Mouse (Mus musculus): ENCODE data around the gene Lmbrd1. TPM values are rescaled to one million over a fixed set of nuclear protein-coding genes. Genes with fewer than 3 reads are reported as not detected.
"Not testable (repeated sequence)": the region's sequence is repeated elsewhere in the genome, so short reads cannot be mapped to it uniquely, and the experiment has no call there.

Gene Lmbrd1
- 43.5 and 43.8 TPM in 2 replicates for polyA plus RNA-seq (2014; fragmentation: Nextera tagmentation; extraction: Ambion mirVana)

- WGBS, result 1% methylated on average over 51 of the region's 54 CpGs
- H3K4me3 ChIP-seq (ENCODE audit: low read depth, low read length), result peak within 1 kb of the TSS; percentile 67
- H3K9me3 ChIP-seq (ENCODE audit: control insufficient read depth, low read depth, low read length), result no peaks in the 10 kb centered on the region
- H3K27me3 ChIP-seq (ENCODE audit: control insufficient read depth, insufficient read depth, low read length), result no peaks in the 10 kb centered on the region
- H3K36me3 ChIP-seq (ENCODE audit: control insufficient read depth, insufficient read depth, low read length), result no peaks in the 10 kb centered on the region
- H3K9ac ChIP-seq (replicated peaks; ENCODE audit: low read depth, low read length), result peak within 1 kb of the TSS; percentile 60
- H3K4me2 ChIP-seq (replicated peaks; ENCODE audit: low read depth, low read length), result peak within 1 kb of the TSS; percentile 57
- 0 out of 2 replicates have a peak, but pooled peaks cover 3% of the 10 kb centered on the region for H3K4me1 ChIP-seq (ENCODE audit: control insufficient read depth, insufficient read depth, low read length)
- peak; percentile 91 for ATAC-seq (ENCODE audit: insufficient number of reproducible peaks, insufficient read depth, low FRiP score, low read depth)
- peak within 1 kb of the TSS; percentile 44 for H3K27ac ChIP-seq (ENCODE audit: low read length)
Measured at GRCm38 (mm10) chr1:24678205-24678917, at the start of gene Lmbrd1. Gene Lmbrd1 (plus strand): TSS chr1:24678630.

DNA sequence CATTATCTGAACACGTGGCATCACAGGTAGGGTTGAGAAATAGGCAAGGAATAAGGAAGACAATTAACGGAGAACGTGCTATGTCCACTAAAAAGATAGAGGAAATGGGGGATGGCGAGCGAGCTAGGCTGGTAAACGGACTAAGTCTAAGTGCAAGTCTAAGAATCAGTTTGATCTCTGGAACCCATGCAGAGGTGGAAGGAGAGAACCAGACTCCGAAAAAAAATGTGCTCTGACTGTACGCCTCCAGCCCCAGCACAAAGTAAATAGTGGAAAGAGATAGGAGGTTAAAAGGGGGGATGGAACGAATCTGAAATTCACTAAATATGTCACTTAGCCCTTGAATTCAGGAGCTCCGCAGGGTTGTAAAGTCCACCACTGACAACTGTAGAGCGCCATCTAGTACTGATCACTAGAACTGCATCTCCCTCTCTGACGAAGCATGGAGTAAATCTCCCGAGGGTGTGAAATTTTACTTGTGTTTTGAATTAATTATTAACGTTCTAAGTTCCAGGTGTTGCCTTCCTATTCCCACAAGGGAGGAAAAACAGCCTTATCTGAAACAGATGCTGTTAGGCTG is 44.8 kb upstream of the Lmbrd1 start:
- H3K9ac ChIP-seq (replicated peaks; ENCODE audit: low read depth, low read length), result no peak overlapping the region
- no peak overlapping the region for H3K4me3 ChIP-seq (ENCODE audit: low read depth, low read length)
- H3K27ac ChIP-seq (ENCODE audit: low read length), result no peak overlapping the region
- H3K4me1 ChIP-seq (ENCODE audit: control insufficient read depth, insufficient read depth, low read length), result no peaks in the 10 kb centered on the region
- H3K36me3 ChIP-seq (ENCODE audit: control insufficient read depth, insufficient read depth, low read length), result no peaks in the 10 kb centered on the region
- H3K27me3 ChIP-seq (ENCODE audit: control insufficient read depth, insufficient read depth, low read length), result no peaks in the 10 kb centered on the region
- ATAC-seq (ENCODE audit: insufficient number of reproducible peaks, insufficient read depth, low FRiP score, low read depth), result no peak
- H3K4me2 ChIP-seq (replicated peaks; ENCODE audit: low read depth, low read length), result no peak overlapping the region
- H3K9me3 ChIP-seq (ENCODE audit: control insufficient read depth, low read depth, low read length), result no peaks in the 10 kb centered on the region
- WGBS, result 30% methylated on average over 14 of the region's 14 CpGs

- 25% methylated on average over 2 of the region's 2 CpGs for WGBS
- Histone ChIP-seq H3K4me2 (replicated peaks; ENCODE audit: low read depth, low read length) (no peak overlapping the region), H3K4me1 (ENCODE audit: control insufficient read depth, insufficient read depth, low read length) (no peaks in the 10 kb centered on the region), H3K4me3 (ENCODE audit: low read depth, low read length) (no peak overlapping the region), H3K36me3 (ENCODE audit: control insufficient read depth, insufficient read depth, low read length) (no peaks in the 10 kb centered on the region), H3K27ac (ENCODE audit: low read length) (no peak overlapping the region), H3K9ac (replicated peaks; ENCODE audit: low read depth, low read length) (no peak overlapping the region), H3K27me3 (ENCODE audit: control insufficient read depth, insufficient read depth, low read length) (no peaks in the 10 kb centered on the region), H3K9me3 (ENCODE audit: control insufficient read depth, low read depth, low read length) (no peaks in the 10 kb centered on the region)
- ATAC-seq (ENCODE audit: insufficient number of reproducible peaks, insufficient read depth, low FRiP score, low read depth), result no peak
Measured at GRCm38 (mm10) chr1:24650100-24650499, 28.3 kb upstream of the Lmbrd1 start.

GRCm38 (mm10) chr1:24659914-24660313 is 18.5 kb upstream of the Lmbrd1 start:
- Histone ChIP-seq H3K9ac (replicated peaks; ENCODE audit: low read depth, low read length) (no peak overlapping the region), H3K4me3 (ENCODE audit: low read depth, low read length) (no peak overlapping the region), H3K36me3 (ENCODE audit: control insufficient read depth, insufficient read depth, low read length) (no peaks in the 10 kb centered on the region), H3K27me3 (ENCODE audit: control insufficient read depth, insufficient read depth, low read length) (no peaks in the 10 kb centered on the region), H3K4me1 (ENCODE audit: control insufficient read depth, insufficient read depth, low read length) (no peaks in the 10 kb centered on the region), H3K27ac (ENCODE audit: low read length) (no peak overlapping the region), H3K9me3 (ENCODE audit: control insufficient read depth, low read depth, low read length) (no peaks in the 10 kb centered on the region), H3K4me2 (replicated peaks; ENCODE audit: low read depth, low read length) (no peak overlapping the region)
- 83% methylated on average over 1 of the region's 1 CpGs for WGBS
- ATAC-seq (ENCODE audit: insufficient number of reproducible peaks, insufficient read depth, low FRiP score, low read depth), result no peak

GRCm38 (mm10) chr1:24660662-24661061 is 17.8 kb upstream of the Lmbrd1 start:
- not testable (repeated sequence) for H3K9ac ChIP-seq (replicated peaks; ENCODE audit: low read depth, low read length); H3K9me3 ChIP-seq (ENCODE audit: control insufficient read depth, low read depth, low read length); H3K27ac ChIP-seq (ENCODE audit: low read length); H3K27me3 ChIP-seq (ENCODE audit: control insufficient read depth, insufficient read depth, low read length); H3K36me3 ChIP-seq (ENCODE audit: control insufficient read depth, insufficient read depth, low read length); ATAC-seq (ENCODE audit: insufficient number of reproducible peaks, insufficient read depth, low FRiP score, low read depth); H3K4me3 ChIP-seq (ENCODE audit: low read depth, low read length); H3K4me2 ChIP-seq (replicated peaks; ENCODE audit: low read depth, low read length); H3K4me1 ChIP-seq (ENCODE audit: control insufficient read depth, insufficient read depth, low read length)

GRCm38 (mm10) chr1:24661551-24661950 is 16.9 kb upstream of the Lmbrd1 start:
- Histone ChIP-seq H3K9me3 (ENCODE audit: control insufficient read depth, low read depth, low read length) (no peaks in the 10 kb centered on the region), H3K4me3 (ENCODE audit: low read depth, low read length) (no peak overlapping the region), H3K27me3 (ENCODE audit: control insufficient read depth, insufficient read depth, low read length) (no peaks in the 10 kb centered on the region), H3K27ac (ENCODE audit: low read length) (no peak overlapping the region), H3K4me1 (ENCODE audit: control insufficient read depth, insufficient read depth, low read length) (no peaks in the 10 kb centered on the region), H3K36me3 (ENCODE audit: control insufficient read depth, insufficient read depth, low read length) (no peaks in the 10 kb centered on the region), H3K4me2 (replicated peaks; ENCODE audit: low read depth, low read length) (no peak overlapping the region), H3K9ac (replicated peaks; ENCODE audit: low read depth, low read length) (no peak overlapping the region)
- ATAC-seq (ENCODE audit: insufficient number of reproducible peaks, insufficient read depth, low FRiP score, low read depth), result no peak
- 82% methylated on average over 3 of the region's 3 CpGs for WGBS

GRCm38 (mm10) chr1:24664158-24664557 is 14.3 kb upstream of the Lmbrd1 start:
- no peak overlapping the region for H3K4me3 ChIP-seq (ENCODE audit: low read depth, low read length)
- no peaks in the 10 kb centered on the region for H3K4me1 ChIP-seq (ENCODE audit: control insufficient read depth, insufficient read depth, low read length)
- no peaks in the 10 kb centered on the region for H3K36me3 ChIP-seq (ENCODE audit: control insufficient read depth, insufficient read depth, low read length)
- ATAC-seq (ENCODE audit: insufficient number of reproducible peaks, insufficient read depth, low FRiP score, low read depth), result no peak
- no peaks in the 10 kb centered on the region for H3K9me3 ChIP-seq (ENCODE audit: control insufficient read depth, low read depth, low read length)
- H3K9ac ChIP-seq (replicated peaks; ENCODE audit: low read depth, low read length), result no peak overlapping the region
- no peak overlapping the region for H3K4me2 ChIP-seq (replicated peaks; ENCODE audit: low read depth, low read length)
- no peak overlapping the region for H3K27ac ChIP-seq (ENCODE audit: low read length)
- H3K27me3 ChIP-seq (ENCODE audit: control insufficient read depth, insufficient read depth, low read length), result no peaks in the 10 kb centered on the region

- no peak overlapping the region for H3K4me2 ChIP-seq (replicated peaks; ENCODE audit: low read depth, low read length)
- no peaks in the 10 kb centered on the region for H3K36me3 ChIP-seq (ENCODE audit: control insufficient read depth, insufficient read depth, low read length)
- no peaks in the 10 kb centered on the region for H3K9me3 ChIP-seq (ENCODE audit: control insufficient read depth, low read depth, low read length)
- WGBS, result 44% methylated on average over 3 of the region's 3 CpGs
- ATAC-seq (ENCODE audit: insufficient number of reproducible peaks, insufficient read depth, low FRiP score, low read depth), result no peak
- H3K4me3 ChIP-seq (ENCODE audit: low read depth, low read length), result no peak overlapping the region
- H3K9ac ChIP-seq (replicated peaks; ENCODE audit: low read depth, low read length), result no peak overlapping the region
- H3K27ac ChIP-seq (ENCODE audit: low read length), result no peak overlapping the region
- H3K27me3 ChIP-seq (ENCODE audit: control insufficient read depth, insufficient read depth, low read length), result no peaks in the 10 kb centered on the region
- no peaks in the 10 kb centered on the region for H3K4me1 ChIP-seq (ENCODE audit: control insufficient read depth, insufficient read depth, low read length)
Measured at GRCm38 (mm10) chr1:24673231-24673630, 5.2 kb upstream of the Lmbrd1 start.

All from stomach, embryonic 14.5 days (tissue).